Comparison of ENCODE assay signal across 8 mouse cellular contexts in the genomic region with DNA sequence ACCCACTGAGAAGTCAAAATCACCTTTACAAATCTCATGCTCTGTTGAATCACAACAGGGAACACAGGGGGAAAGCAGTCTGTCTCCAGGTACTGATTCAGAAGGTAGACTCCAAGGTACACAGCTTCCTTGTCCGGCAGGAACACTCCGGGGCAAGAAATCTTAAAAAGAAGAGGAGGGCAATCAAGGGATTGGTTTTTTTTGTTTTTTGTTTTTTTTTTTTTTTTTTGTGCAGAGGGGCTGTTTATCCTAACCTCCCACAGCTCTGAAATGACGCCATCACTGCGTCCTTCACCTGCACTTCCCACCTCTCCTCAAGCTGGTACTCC. TPM values are rescaled to one million over a fixed set of nuclear protein-coding genes. Genes with fewer than 3 reads are reported as not detected.
A peak's percentile ranks its signal among the peaks of the same experiment; 100 is the strongest.
DNase-seq lines count a peak whose midpoint lies in the region; ATAC-seq lines count a peak whose summit lies in the region.

No protein-coding gene starts in this region.

- H3K9ac ChIP-seq in hindbrain, embryonic 12.5 days, result peak overlapping the region; percentile 78
- H3K9ac ChIP-seq in midbrain, embryonic 12.5 days (replicated peaks), result peak overlapping the region; percentile 90

- 0 out of 2 replicates have a peak, but pooled peaks cover 4% of the 10 kb centered on the region for H3K27me3 ChIP-seq in hindbrain, embryonic 12.5 days
- peaks cover 4% of the 10 kb centered on the region for H3K27me3 ChIP-seq in midbrain, embryonic 12.5 days

- peak overlapping the region; percentile 94 for H3K27ac ChIP-seq in brown adipose tissue, adult 24 weeks (replicated peaks; ENCODE audit: low read depth, low read length)
- no peak overlapping the region for H3K27ac ChIP-seq in hindbrain, embryonic 12.5 days
- no peak overlapping the region for H3K27ac ChIP-seq in midbrain, embryonic 12.5 days (replicated peaks)

- no peak for ATAC-seq in hindbrain, embryonic 12.5 days (ENCODE audit: low FRiP score)
- no peak for ATAC-seq in midbrain, embryonic 12.5 days (ENCODE audit: low FRiP score, low read depth)
- no peak for ATAC-seq in CD4-positive, CD25-positive, alpha-beta regulatory T cell, adult 4 months
- no peak for ATAC-seq in inflammation-experienced regulatory T-cells, adult 6 months

- DNase-seq in kidney, adult 9 months, result peak; percentile 23
- no peak for DNase-seq in kidney, postnatal 36 days
- no peak for DNase-seq in gastrocnemius, postnatal 36 days

- WGBS in hindbrain, embryonic 12.5 days, result 0% methylated on average over 4 of the region's 4 CpGs
- WGBS in midbrain, embryonic 12.5 days, result 5% methylated on average over 4 of the region's 4 CpGs

- H3K4me3 ChIP-seq in brown adipose tissue, adult 24 weeks (ENCODE audit: insufficient read depth, low read depth, low read length), result peak overlapping the region; percentile 95
- H3K4me3 ChIP-seq in hindbrain, embryonic 12.5 days, result peak overlapping the region; percentile 66
- H3K4me3 ChIP-seq in midbrain, embryonic 12.5 days, result peak overlapping the region; percentile 89

- no peaks in the 10 kb centered on the region for H3K9me3 ChIP-seq in hindbrain, embryonic 12.5 days (replicated peaks)
- H3K9me3 ChIP-seq in midbrain, embryonic 12.5 days, result no peaks in the 10 kb centered on the region

- H3K36me3 ChIP-seq in hindbrain, embryonic 12.5 days, result no peaks in the 10 kb centered on the region
- H3K36me3 ChIP-seq in midbrain, embryonic 12.5 days, result no peaks in the 10 kb centered on the region

- intact Hi-C loops in gastrocnemius, postnatal 36 days (cut with DNase I), result no loop called here

- H3K4me2 ChIP-seq in hindbrain, embryonic 12.5 days (replicated peaks), result peak overlapping the region; percentile 80
- H3K4me2 ChIP-seq in midbrain, embryonic 12.5 days (replicated peaks), result peak overlapping the region; percentile 88

- H3K4me1 ChIP-seq in brown adipose tissue, adult 24 weeks (ENCODE audit: control insufficient read depth, insufficient read depth, insufficient read length, low read length), result peaks cover 9% of the 10 kb centered on the region
- peaks cover 19% of the 10 kb centered on the region for H3K4me1 ChIP-seq in hindbrain, embryonic 12.5 days
- H3K4me1 ChIP-seq in midbrain, embryonic 12.5 days, result peaks cover 18% of the 10 kb centered on the region

RNA-seq across cellular contexts. Expression of gene Plpp6, which starts 0.3 kb away (rescaled TPM):
- polyA plus RNA-seq in brown adipose tissue, adult 24 weeks (2012; ENCODE audit: insufficient read depth, insufficient read length, missing spikeins), result 22.9 and 32.4 TPM in 2 replicates
- 9.9 and 10.6 TPM in 2 replicates for polyA plus RNA-seq in hindbrain, embryonic 12.5 days (2016; fragmentation: Nextera tagmentation; extraction: Ambion mirVana)
- 8.2 and 9.6 TPM in 2 replicates for polyA plus RNA-seq in midbrain, embryonic 12.5 days (2016; fragmentation: Nextera tagmentation; extraction: Ambion mirVana)
- polyA plus RNA-seq in CD4-positive, CD25-positive, alpha-beta regulatory T cell, adult 4 months (2017; shearing (Covaris generic)), result 1 to 10 TPM; 1.3 TPM
- 1 to 10 TPM; 1.1 to 1.3 (median 1.1) TPM for polyA plus RNA-seq in inflammation-experienced regulatory T-cells, adult 6 months (2017; shearing (Covaris generic))
- total RNA-seq in gastrocnemius, postnatal 36 days (2021), result 1 to 10 TPM; 1.6 to 1.9 TPM

RNA-seq across cellular contexts. Expression of gene 4430402I18Rik, which starts 4.1 kb away (rescaled TPM):
- polyA plus RNA-seq in brown adipose tissue, adult 24 weeks (2012; ENCODE audit: insufficient read depth, insufficient read length, missing spikeins), result 27.9 and 41.7 TPM in 2 replicates
- 0.81 and 1.1 TPM in 2 replicates for polyA plus RNA-seq in hindbrain, embryonic 12.5 days (2016; fragmentation: Nextera tagmentation; extraction: Ambion mirVana)
- 0.17 and 0.64 TPM in 2 replicates for polyA plus RNA-seq in midbrain, embryonic 12.5 days (2016; fragmentation: Nextera tagmentation; extraction: Ambion mirVana)
- 1 to 10 TPM in 1 of 2 experiments, not detected in 1; 1.6 TPM for polyA plus RNA-seq in CD4-positive, CD25-positive, alpha-beta regulatory T cell, adult 4 months (2017; shearing (Covaris generic))
- polyA plus RNA-seq in inflammation-experienced regulatory T-cells, adult 6 months (2017; shearing (Covaris generic)), result not detected
- total RNA-seq in gastrocnemius, postnatal 36 days (2021), result under 1 TPM; 0.54 to 0.87 TPM

RNA-seq across cellular contexts. Expression of gene Cdc37l1, which starts 26.7 kb away (rescaled TPM):
- polyA plus RNA-seq in brown adipose tissue, adult 24 weeks (2012; ENCODE audit: insufficient read depth, insufficient read length, missing spikeins), result 28.3 and 35.7 TPM in 2 replicates
- 58.1 and 58.5 TPM in 2 replicates for polyA plus RNA-seq in hindbrain, embryonic 12.5 days (2016; fragmentation: Nextera tagmentation; extraction: Ambion mirVana)
- polyA plus RNA-seq in midbrain, embryonic 12.5 days (2016; fragmentation: Nextera tagmentation; extraction: Ambion mirVana), result 59.2 and 60.5 TPM in 2 replicates
- polyA plus RNA-seq in CD4-positive, CD25-positive, alpha-beta regulatory T cell, adult 4 months (2017; shearing (Covaris generic)), result 10 to 100 TPM; 36.0 to 40.7 TPM
- polyA plus RNA-seq in inflammation-experienced regulatory T-cells, adult 6 months (2017; shearing (Covaris generic)), result 10 to 100 TPM; 32.8 to 35.6 (median 33.4) TPM
- total RNA-seq in gastrocnemius, postnatal 36 days (2021), result 10 to 100 TPM; 40.5 to 40.6 TPM

Comparison
In these comparisons a context has a peak if more than half of its experiments do, and no peak if none do; other contexts are left out.
1. RNA of gene 4430402I18Rik, which starts 4.1 kb away (polyA plus RNA-seq): 27.9 to 41.7 TPM in brown adipose tissue, adult 24 weeks; 1.6 TPM in CD4-positive, CD25-positive, alpha-beta regulatory T cell, adult 4 months, 0.81 to 1.1 TPM in hindbrain, embryonic 12.5 days, 0.17 to 0.64 TPM in midbrain, embryonic 12.5 days and not detected in inflammation-experienced regulatory T-cells, adult 6 months; every median in the first group is over 10 times any median in the second.
2. Peak in every context shown above with its lines, with median percentiles within 50 percentile points of each other: H3K4me3 ChIP-seq.